Mouse (Mus musculus) G1E (cell line): Measurements from ENCODE around the gene Trim47. TPM values are rescaled to one million over a fixed set of nuclear protein-coding genes. Genes with fewer than 3 reads are reported as not detected.

Experiments used
- ATAC-seq: 2 replicates; pipeline ENCODE4 v1.8.0; 2016; ENCODE audit warnings: mild to moderate bottlenecking; ENCODE audit not compliant: insufficient number of reproducible peaks, poor library complexity, low FRiP score, severe bottlenecking; ENCODE audit errors: extremely low read depth
- DNase-seq: peaks from one replicate; pipeline ENCODE4 v3.0.0; 2012; ENCODE audit warnings: low spot score
- H3K27me3 ChIP-seq: 2 replicates; pipeline ENCODE4 v1.6.1; 2012; ENCODE audit warnings: mild to moderate bottlenecking, low read length, inconsistent platforms; ENCODE audit not compliant: insufficient read depth
- H3K36me3 ChIP-seq: replicated peaks from 2 replicates; pipeline ENCODE3; 2012; ENCODE audit warnings: mild to moderate bottlenecking, inconsistent platforms
- H3K4me1 ChIP-seq: 2 replicates; pipeline ENCODE4 v1.6.1; 2012; ENCODE audit warnings: low read depth, low read length, inconsistent platforms, mixed read lengths; ENCODE audit not compliant: insufficient read depth
- H3K4me3 ChIP-seq: 2 replicates; pipeline ENCODE4 v1.5.1; 2012; ENCODE audit warnings: low read depth, mild to moderate bottlenecking, inconsistent platforms, low read length, moderate library complexity, mixed read lengths
- H3K9me3 ChIP-seq: replicated peaks from 2 replicates; pipeline ENCODE4 v1.6.1; 2012; ENCODE audit warnings: inconsistent platforms
- CTCF ChIP-seq: IDR thresholded peaks from 2 replicates; pipeline ENCODE4 v1.5.1; 2012; ENCODE audit warnings: low read depth, low read length, inconsistent platforms, mixed read lengths
- GATA1 ChIP-seq: IDR thresholded peaks from 2 replicates; pipeline ENCODE4 v1.6.1; 2012; ENCODE audit warnings: borderline replicate concordance, low read length, inconsistent platforms, mixed read lengths
- GATA2 ChIP-seq: IDR thresholded peaks from 2 replicates; pipeline ENCODE4 v1.6.1; 2012; ENCODE audit warnings: low read depth, low read length, inconsistent platforms, borderline replicate concordance
- POLR2AphosphoS5 ChIP-seq: IDR thresholded peaks from 2 replicates; pipeline ENCODE4 v1.6.1; 2012; ENCODE audit warnings: low read depth, low read length, inconsistent platforms; ENCODE audit not compliant: insufficient replicate concordance
- TAL1 ChIP-seq: conservative IDR thresholded peaks from 2 replicates; pipeline ENCODE4 v1.6.1; 2012; ENCODE audit warnings: low read depth, low read length, inconsistent platforms, mixed read lengths
- polyA plus RNA-seq: library from polyadenylated mRNA; stranded (reverse); fragments of >175 nt; gene quantifications from 2 replicates; pipeline ENCODE4 v1.2.3, GENCODE M21; 2012
- total RNA-seq, 2 experiments: library from RNA; stranded (forward) in 1 of 2; stranded (reverse) in 1 of 2; fragments of 200-1000 nt in 1 of 2; fragments of >200 nt in 1 of 2; fragmentation: Nextera tagmentation in 1 of 2; gene quantifications; 2 replicates each; pipeline ENCODE4 v1.2.3; 2014 to 2017

The Trim47 gene
- total and polyA plus RNA-seq, 3 experiments: 0.27 TPM; not detected in 2

DNA sequence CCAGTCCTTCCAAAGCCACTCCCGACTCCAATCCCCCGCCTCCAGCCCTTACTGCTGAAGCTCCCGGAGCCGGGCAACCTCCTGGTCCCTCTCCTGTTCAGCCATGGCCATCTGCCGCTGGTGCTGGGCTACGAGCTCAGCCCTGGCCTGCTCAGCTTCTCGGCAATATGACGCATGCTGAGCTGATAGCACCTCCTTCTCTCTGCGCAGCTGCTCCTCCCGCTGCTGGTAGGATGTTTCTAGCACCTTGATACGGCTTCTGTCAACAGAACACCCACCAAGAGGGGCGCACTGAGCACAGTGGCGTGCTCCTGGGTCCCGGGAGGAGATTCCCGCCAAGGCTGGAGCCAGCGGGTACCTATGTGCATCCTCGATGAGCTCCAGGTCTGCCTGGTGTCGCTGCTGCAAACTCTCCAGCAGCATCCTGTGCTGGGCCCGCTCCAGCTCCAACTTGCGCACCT lies 21.8 kb upstream of the Trim47 start:
- H3K36me3 ChIP-seq: peaks cover 100% of the 10 kb centered on the region

DNA sequence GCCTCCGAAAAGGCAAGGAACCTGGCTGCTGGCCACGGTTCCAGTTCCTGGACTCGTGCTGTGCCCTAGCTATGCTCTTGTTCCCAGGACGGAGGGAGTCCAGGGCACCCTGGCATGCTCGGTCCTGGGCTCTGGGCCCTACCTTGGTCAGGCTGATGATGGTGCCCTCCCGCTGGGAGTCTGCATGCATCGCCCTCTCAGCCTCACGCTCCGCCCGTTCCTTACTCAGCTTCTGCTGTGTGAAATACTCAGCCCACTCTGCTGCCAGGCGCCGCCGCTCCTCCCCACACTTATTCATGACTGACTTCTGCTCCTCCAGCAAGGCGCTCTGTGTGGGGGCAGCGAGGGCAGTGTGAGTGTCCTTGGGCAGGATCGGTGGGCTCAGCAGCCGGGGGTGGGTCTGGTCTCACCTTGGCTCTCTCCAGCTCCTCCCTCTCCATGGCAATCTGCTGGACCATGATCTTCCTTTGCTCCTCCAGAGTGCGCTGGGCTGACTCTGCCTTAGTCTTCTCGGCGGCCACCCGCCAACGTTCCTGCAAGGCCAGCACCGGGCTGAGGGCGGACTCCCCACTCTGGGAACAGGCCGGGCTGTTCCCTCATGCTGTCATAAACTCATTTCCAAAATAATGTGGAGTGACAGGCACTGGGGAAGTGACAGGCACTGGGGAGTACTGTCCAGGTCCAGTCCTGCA lies 19.4 kb upstream of the Trim47 start:
- no peak for TF ChIP-seq GATA2
- no peak for TF ChIP-seq CTCF
- TF ChIP-seq GATA1: no peak
- TF ChIP-seq TAL1: no peak
- no peak for TF ChIP-seq POLR2AphosphoS5
- Histone ChIP-seq H3K4me3 (no peak overlapping the region), H3K27me3 (no peaks in the 10 kb centered on the region; the same call in 1 of the 2 replicates), H3K36me3 (peaks cover 90% of the 10 kb centered on the region), H3K9me3 (no peaks in the 10 kb centered on the region), H3K4me1 (peaks cover 47% of the 10 kb centered on the region)
- no peak for ATAC-seq
- DNase-seq: no peak

More for the DNA sequence above, 21.8 kb upstream of the Trim47 start:
- no peaks in the 10 kb centered on the region for H3K9me3 ChIP-seq
- TF ChIP-seq GATA1 (no peak), TAL1 (no peak), GATA2 (no peak), CTCF (no peak), POLR2AphosphoS5 (no peak)
- H3K4me3 ChIP-seq: no peak overlapping the region
- DNase-seq (no peak), ATAC-seq (no peak)
- H3K27me3 ChIP-seq: no peaks in the 10 kb centered on the region; the same call in 1 of the 2 replicates
- peaks cover 25% of the 10 kb centered on the region for H3K4me1 ChIP-seq

GRCm38 (mm10) chr11:116145481-116146293 lies 18.7 kb upstream of the Trim47 start:
- H3K9me3 ChIP-seq: no peaks in the 10 kb centered on the region
- H3K4me1 ChIP-seq: peaks cover 46% of the 10 kb centered on the region
- peaks cover 87% of the 10 kb centered on the region for H3K36me3 ChIP-seq
- H3K4me3 ChIP-seq: no peak overlapping the region
- DNase-seq (no peak), ATAC-seq (no peak)
- H3K27me3 ChIP-seq: no peaks in the 10 kb centered on the region; the same call in 1 of the 2 replicates
- TF ChIP-seq POLR2AphosphoS5 (no peak), CTCF (no peak), GATA2 (no peak), TAL1 (no peak), GATA1 (no peak)

- TF ChIP-seq POLR2AphosphoS5 (no peak), TAL1 (peak; percentile 18; the same call in 1 of the 2 replicates)
- H3K36me3 ChIP-seq: peaks cover 64% of the 10 kb centered on the region
- ATAC-seq: no peak
These were observed 16.5 kb upstream of the Trim47 start for GRCm38 (mm10) chr11:116143468-116143867.

GRCm38 (mm10) chr11:116142211-116142991 lies 15.4 kb upstream of the Trim47 start:
- Histone ChIP-seq H3K4me1 (peaks cover 61% of the 10 kb centered on the region), H3K4me3 (peak overlapping the region; percentile 50; the same call in 1 of the 2 replicates), H3K27me3 (no peaks in the 10 kb centered on the region), H3K36me3 (peaks cover 54% of the 10 kb centered on the region), H3K9me3 (no peaks in the 10 kb centered on the region)
- ATAC-seq (peak; percentile 52), DNase-seq (peak; percentile 74)
- TF ChIP-seq CTCF (no peak), TAL1 (no peak), GATA1 (no peak), GATA2 (no peak), POLR2AphosphoS5 (no peak)

More at GRCm38 (mm10) chr11:116143468-116143867, 16.5 kb upstream of the Trim47 start:
- Histone ChIP-seq H3K4me3 (no peak overlapping the region), H3K4me1 (peaks cover 58% of the 10 kb centered on the region), H3K27me3 (no peaks in the 10 kb centered on the region; the same call in 1 of the 2 replicates), H3K9me3 (no peaks in the 10 kb centered on the region)
- DNase-seq: no peak
